Comparison of ENCODE assay signal across 8 mouse cellular contexts in genomic region chr19:44387746-44388474, GRCm38 (mm10). TPM values are rescaled to one million over a fixed set of nuclear protein-coding genes. Genes with fewer than 3 reads are reported as not detected.
DNase-seq lines count a peak whose midpoint lies in the region; ATAC-seq lines count a peak whose summit lies in the region.

No protein-coding gene starts in this region.

- H3K4me1 ChIP-seq in lung, embryonic 15.5 days, result peaks cover 15% of the 10 kb centered on the region
- peaks cover 10% of the 10 kb centered on the region for H3K4me1 ChIP-seq in embryonic facial prominence, embryonic 12.5 days
- H3K4me1 ChIP-seq in hindbrain, embryonic 12.5 days, result peaks cover 14% of the 10 kb centered on the region
- H3K4me1 ChIP-seq in midbrain, embryonic 12.5 days, result peaks cover 13% of the 10 kb centered on the region

- H3K4me3 ChIP-seq in lung, embryonic 15.5 days, result peak overlapping the region; percentile 54
- peak overlapping the region; percentile 54 for H3K4me3 ChIP-seq in embryonic facial prominence, embryonic 12.5 days
- peak overlapping the region; percentile 52 for H3K4me3 ChIP-seq in hindbrain, embryonic 12.5 days
- peak overlapping the region; percentile 62 for H3K4me3 ChIP-seq in midbrain, embryonic 12.5 days

- no peak for ATAC-seq in lung, embryonic 15.5 days (ENCODE audit: borderline replicate concordance, extremely low read depth, low FRiP score, low TSS enrichment)
- ATAC-seq in embryonic facial prominence, embryonic 12.5 days (ENCODE audit: insufficient number of reproducible peaks, insufficient read depth, low FRiP score, low TSS enrichment), result peak; percentile 59; the same call in 1 of the 2 replicates
- ATAC-seq in hindbrain, embryonic 12.5 days (ENCODE audit: low FRiP score), result peak; percentile 1; the same call in 1 of the 2 replicates
- ATAC-seq in midbrain, embryonic 12.5 days (ENCODE audit: low FRiP score, low read depth), result no peak

- no peaks in the 10 kb centered on the region for H3K9me3 ChIP-seq in lung, embryonic 15.5 days
- no peaks in the 10 kb centered on the region for H3K9me3 ChIP-seq in embryonic facial prominence, embryonic 12.5 days
- no peaks in the 10 kb centered on the region for H3K9me3 ChIP-seq in hindbrain, embryonic 12.5 days (replicated peaks)
- no peaks in the 10 kb centered on the region for H3K9me3 ChIP-seq in midbrain, embryonic 12.5 days

- peak overlapping the region; percentile 75 for H3K4me2 ChIP-seq in lung, embryonic 15.5 days
- H3K4me2 ChIP-seq in embryonic facial prominence, embryonic 12.5 days (replicated peaks), result peak overlapping the region; percentile 66
- peak overlapping the region; percentile 67 for H3K4me2 ChIP-seq in hindbrain, embryonic 12.5 days (replicated peaks)
- peak overlapping the region; percentile 70 for H3K4me2 ChIP-seq in midbrain, embryonic 12.5 days (replicated peaks)

- peak overlapping the region; percentile 49 for H3K27ac ChIP-seq in lung, embryonic 15.5 days
- peak overlapping the region; percentile 88 for H3K27ac ChIP-seq in embryonic facial prominence, embryonic 12.5 days
- H3K27ac ChIP-seq in hindbrain, embryonic 12.5 days, result peak overlapping the region; percentile 82
- peak overlapping the region; percentile 81 for H3K27ac ChIP-seq in midbrain, embryonic 12.5 days (replicated peaks)

- 18% methylated on average over 19 of the region's 19 CpGs for WGBS in lung, embryonic 15.5 days
- 21% methylated on average over 19 of the region's 19 CpGs for WGBS in embryonic facial prominence, embryonic 12.5 days
- 30% methylated on average over 19 of the region's 19 CpGs for WGBS in hindbrain, embryonic 12.5 days
- 30% methylated on average over 19 of the region's 19 CpGs for WGBS in midbrain, embryonic 12.5 days

- H3K27me3 ChIP-seq in lung, embryonic 15.5 days, result no peaks in the 10 kb centered on the region
- H3K27me3 ChIP-seq in embryonic facial prominence, embryonic 12.5 days, result no peaks in the 10 kb centered on the region
- H3K27me3 ChIP-seq in hindbrain, embryonic 12.5 days, result no peaks in the 10 kb centered on the region; the same call in 1 of the 2 replicates
- no peaks in the 10 kb centered on the region for H3K27me3 ChIP-seq in midbrain, embryonic 12.5 days

- peak overlapping the region; percentile 40 for H3K9ac ChIP-seq in lung, embryonic 15.5 days
- H3K9ac ChIP-seq in embryonic facial prominence, embryonic 12.5 days, result peak overlapping the region; percentile 71
- H3K9ac ChIP-seq in hindbrain, embryonic 12.5 days, result peak overlapping the region; percentile 68
- H3K9ac ChIP-seq in midbrain, embryonic 12.5 days (replicated peaks), result peak overlapping the region; percentile 62

- no peak for DNase-seq in lung, postnatal 10 days
- no peak for DNase-seq in gastrocnemius, postnatal 4 days (ENCODE audit: low spot score in 2 of 2)
- DNase-seq in embryo, embryonic 11 days, result no peak
- DNase-seq in cerebellum, adult 9-10 months, result no peak

- no peaks in the 10 kb centered on the region for H3K36me3 ChIP-seq in lung, embryonic 15.5 days
- H3K36me3 ChIP-seq in embryonic facial prominence, embryonic 12.5 days, result no peaks in the 10 kb centered on the region
- no peaks in the 10 kb centered on the region for H3K36me3 ChIP-seq in hindbrain, embryonic 12.5 days
- H3K36me3 ChIP-seq in midbrain, embryonic 12.5 days, result no peaks in the 10 kb centered on the region

RNA-seq across cellular contexts. Expression of gene Scd1, which starts 19.8 kb away (rescaled TPM):
- 2.5 and 2.6 TPM in 2 replicates for polyA plus RNA-seq in lung, embryonic 15.5 days (2015; fragmentation: Nextera tagmentation; extraction: Ambion mirVana)
- polyA plus RNA-seq in embryonic facial prominence, embryonic 12.5 days (2016; fragmentation: Nextera tagmentation; extraction: Ambion mirVana), result 8.8 and 11.6 TPM in 2 replicates
- 7.8 and 10.0 TPM in 2 replicates for polyA plus RNA-seq in hindbrain, embryonic 12.5 days (2016; fragmentation: Nextera tagmentation; extraction: Ambion mirVana)
- 11.1 and 11.9 TPM in 2 replicates for polyA plus RNA-seq in midbrain, embryonic 12.5 days (2016; fragmentation: Nextera tagmentation; extraction: Ambion mirVana)
- total RNA-seq in gastrocnemius, postnatal 4 days (2021), result 10 to 100 TPM; 26.1 to 33.2 TPM

RNA-seq across cellular contexts. Expression of gene Scd4, which starts 55.0 kb away (rescaled TPM):
- 0.15 and 0.35 TPM in 2 replicates for polyA plus RNA-seq in lung, embryonic 15.5 days (2015; fragmentation: Nextera tagmentation; extraction: Ambion mirVana)
- 0.09 TPM in 2 replicates for polyA plus RNA-seq in embryonic facial prominence, embryonic 12.5 days (2016; fragmentation: Nextera tagmentation; extraction: Ambion mirVana)
- polyA plus RNA-seq in hindbrain, embryonic 12.5 days (2016; fragmentation: Nextera tagmentation; extraction: Ambion mirVana), result 0.07 and 0.10 TPM in 2 replicates
- 0.10 and 0.11 TPM in 2 replicates for polyA plus RNA-seq in midbrain, embryonic 12.5 days (2016; fragmentation: Nextera tagmentation; extraction: Ambion mirVana)
- total RNA-seq in gastrocnemius, postnatal 4 days (2021), result under 1 TPM; 0.62 to 0.71 TPM

Comparison
In these comparisons a context has a peak if more than half of its experiments do, and no peak if none do; other contexts are left out.
1. ATAC-seq: peak in embryonic facial prominence, embryonic 12.5 days (single experiment) and hindbrain, embryonic 12.5 days (single experiment); none in lung, embryonic 15.5 days (single experiment) and midbrain, embryonic 12.5 days (single experiment).
2. Peak in every context shown above with its lines, with median percentiles within 50 percentile points of each other: H3K27ac ChIP-seq, H3K4me2 ChIP-seq, H3K4me3 ChIP-seq and H3K9ac ChIP-seq.